Mouse (Mus musculus) heart, embryonic 15.5 days (tissue): ENCODE measurements around the gene Zfp354a. TPM values are rescaled to one million over a fixed set of nuclear protein-coding genes. Genes with fewer than 3 reads are reported as not detected.

ENCODE experiments used
- polyA plus RNA-seq: library from polyadenylated mRNA; unstranded; fragments of >200 nt; fragmentation: Nextera tagmentation; extraction: Ambion mirVana; gene quantifications from 2 replicates; pipeline ENCODE4 v1.2.1, GENCODE M21; 2015

Gene Zfp354a
- polyA plus RNA-seq, 1 experiment from 2014 or later: 5.6 TPM

Other genes starting within 250 kb of the Zfp354a start
- gene Zfp354c, start 231.5 kb upstream of the Zfp354a start, polyA plus RNA-seq: 11.5 and 14.1 TPM in 2 replicates
- gene Zfp879, start 217.7 kb upstream of the Zfp354a start, polyA plus RNA-seq: 0.40 and 0.49 TPM in 2 replicates
- 0.03 and 0.21 TPM in 2 replicates for gene Grm6, start 208.6 kb upstream of the Zfp354a start, polyA plus RNA-seq
- 2.4 and 2.8 TPM in 2 replicates for gene Zfp454, start 171.6 kb upstream of the Zfp354a start, polyA plus RNA-seq
- gene Zfp2, start 143.1 kb upstream of the Zfp354a start, polyA plus RNA-seq: 5.6 and 7.7 TPM in 2 replicates
- 0.87 and 1.0 TPM in 2 replicates for gene Zfp354b, start 127.6 kb upstream of the Zfp354a start, polyA plus RNA-seq
- gene 4933414I15Rik, start 115.5 kb upstream of the Zfp354a start, polyA plus RNA-seq: not detected in 2 replicates
- gene Prop1, start 105.5 kb upstream of the Zfp354a start, polyA plus RNA-seq: not detected in 2 replicates
- not detected in 2 replicates for gene Olfr1378, start 92.7 kb upstream of the Zfp354a start, polyA plus RNA-seq
- gene Olfr1377, start 77.3 kb upstream of the Zfp354a start, polyA plus RNA-seq: not detected in 2 replicates
- not detected in 2 replicates for gene Olfr51, start 55.7 kb upstream of the Zfp354a start, polyA plus RNA-seq
- gene Olfr54, start 45.0 kb upstream of the Zfp354a start, polyA plus RNA-seq: not detected in 2 replicates
- gene Olfr1375, start 11.1 kb upstream of the Zfp354a start, polyA plus RNA-seq: not detected in 2 replicates
- gene Gm12569, start 161.2 kb downstream of the Zfp354a start, polyA plus RNA-seq: not detected in 2 replicates
- gene Clk4, start 202.5 kb downstream of the Zfp354a start, polyA plus RNA-seq: 72.2 and 73.9 TPM in 2 replicates
- gene BC049762, start 203.8 kb downstream of the Zfp354a start, polyA plus RNA-seq: 0.19 and 0.24 TPM in 2 replicates
- gene Col23a1, start 230.7 kb downstream of the Zfp354a start, polyA plus RNA-seq: 7.2 and 11.3 TPM in 2 replicates